Mouse (Mus musculus): Measurements from ENCODE around the gene Otos.

DNA sequence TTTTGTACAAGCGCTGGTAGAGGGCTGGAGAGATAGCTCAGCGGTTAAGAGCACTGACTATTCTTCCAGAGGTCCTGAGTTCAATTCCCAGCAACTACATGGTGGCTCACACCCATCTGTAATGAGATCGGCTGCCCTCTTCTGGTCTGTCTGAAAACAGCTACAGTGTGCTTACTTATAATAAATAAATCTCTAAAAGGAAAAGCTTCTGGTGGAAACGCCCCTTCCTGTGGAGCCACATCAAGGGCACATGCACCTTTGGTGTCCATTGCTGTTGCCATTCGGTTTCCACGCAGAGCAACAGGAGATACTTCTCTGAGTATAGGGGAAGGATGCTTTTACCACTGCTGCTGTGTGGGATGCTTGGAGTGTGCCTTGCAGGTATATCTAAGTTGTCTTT lies 15.7 kb downstream of the Otos start:
- no peak for TF ChIP-seq GATA1 (IDR thresholded peaks at IDR 0.05; ENCODE audit: borderline replicate concordance, low read length)
- TF ChIP-seq FLI1 (IDR thresholded peaks at IDR 0.05; ENCODE audit: low read length), result no peak
